Mouse (Mus musculus) embryo, embryonic 9.5 days (tissue): ENCODE results near the gene Hoxb8.
A peak's percentile ranks its signal among the peaks of the same experiment; 100 is the strongest.

Source experiments
- DNase-seq: peaks from one replicate; pipeline ENCODE4 v3.0.0-alpha.2; 2017; ENCODE audit errors: extremely low spot score

Gene Hoxb8

GRCm38 (mm10) chr11:96284774-96285734 is 3.3 kb downstream of the Hoxb8 start:
- DNase-seq = peak; percentile 84

- no peak for DNase-seq
Observed at GRCm38 (mm10) chr11:96285771-96286738, 4.3 kb downstream of the Hoxb8 start, which contains the start of gene Hoxb7. Gene Hoxb7, plus strand, starts transcription at chr11:96286623.

GRCm38 (mm10) chr11:96286739-96287385 is 5.2 kb downstream of the Hoxb8 start:
- DNase-seq = no peak

- DNase-seq = no peak
Observed at GRCm38 (mm10) chr11:96287411-96287810, 5.7 kb downstream of the Hoxb8 start.

- no peak for DNase-seq
Observed at GRCm38 (mm10) chr11:96288455-96289221, 6.9 kb downstream of the Hoxb8 start.

GRCm38 (mm10) chr11:96289293-96289692 is 7.6 kb downstream of the Hoxb8 start:
- DNase-seq = no peak

- no peak for DNase-seq
Observed at GRCm38 (mm10) chr11:96289837-96290236, 8.1 kb downstream of the Hoxb8 start.

GRCm38 (mm10) chr11:96290705-96291355 is 9.1 kb downstream of the Hoxb8 start:
- DNase-seq = no peak

GRCm38 (mm10) chr11:96291681-96292564 is 10.2 kb downstream of the Hoxb8 start, which contains the start of gene Hoxb6:
Gene Hoxb6, plus strand, starts transcription at chr11:96292476.
- no peak for DNase-seq

GRCm38 (mm10) chr11:96292565-96293301 is 11.0 kb downstream of the Hoxb8 start:
- no peak for DNase-seq

GRCm38 (mm10) chr11:96293302-96293921 is 11.7 kb downstream of the Hoxb8 start:
- no peak for DNase-seq

GRCm38 (mm10) chr11:96294245-96295091 is 12.8 kb downstream of the Hoxb8 start:
- DNase-seq = peak; percentile 89

- DNase-seq = no peak
Observed at GRCm38 (mm10) chr11:96295092-96295835, 13.6 kb downstream of the Hoxb8 start.

- no peak for DNase-seq
Observed at GRCm38 (mm10) chr11:96296997-96297396, 15.3 kb downstream of the Hoxb8 start.

GRCm38 (mm10) chr11:96297428-96297827 is 15.7 kb downstream of the Hoxb8 start:
- no peak for DNase-seq

- no peak for DNase-seq
Observed at GRCm38 (mm10) chr11:96297968-96298635, 16.4 kb downstream of the Hoxb8 start.
